Mouse (Mus musculus) kidney, adult 9 months (tissue): Measurements from ENCODE around the gene Olfr555.
"Not testable (repeated sequence)": the region's sequence is repeated elsewhere in the genome, so short reads cannot be mapped to it uniquely, and the experiment has no call there.

ENCODE experiments used
- DNase-seq: peaks from one replicate; pipeline ENCODE4 v3.0.0; 2022

Olfr555 gene

DNA sequence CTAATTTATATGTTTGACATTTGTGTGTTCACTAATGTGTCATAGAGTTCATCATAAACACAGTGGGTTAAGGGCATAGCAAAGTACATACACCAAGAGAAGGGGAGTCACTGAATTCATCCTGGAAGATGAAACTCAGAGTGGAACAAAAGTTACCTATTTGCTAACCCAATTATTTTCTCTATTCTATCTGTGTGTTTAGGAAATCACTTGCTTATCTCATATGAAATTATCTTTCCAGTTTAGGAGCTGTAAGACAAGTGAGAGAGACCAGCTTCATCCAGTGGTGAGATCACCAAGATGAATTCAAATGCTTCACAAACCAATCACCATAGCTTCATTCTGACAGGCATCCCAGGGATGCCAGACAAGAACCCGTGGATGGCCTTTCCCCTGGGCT is at the start of gene Olfr555:
Gene Olfr555 (plus strand): TSS at position 301 of the 400 bp plus-strand sequence.
- no peak for DNase-seq

DNA sequence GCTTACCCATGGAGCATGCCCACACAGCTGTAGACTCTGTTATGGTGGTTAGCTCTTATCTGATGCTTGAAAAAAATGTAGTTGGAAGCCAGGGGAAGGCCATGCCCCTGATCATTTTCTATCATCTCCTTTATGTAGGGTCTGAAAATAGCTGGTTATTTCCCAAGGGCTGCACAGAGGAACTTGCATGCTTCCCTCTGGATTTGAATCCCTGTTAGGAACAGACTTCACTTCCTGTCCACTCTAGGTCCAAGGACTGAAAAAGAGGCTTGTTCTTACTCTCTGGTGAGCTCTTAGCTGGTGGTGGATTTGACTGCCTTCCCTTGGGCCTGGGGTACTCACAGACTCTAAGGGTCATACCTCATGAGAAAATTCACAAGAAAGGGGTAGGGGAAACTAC is 40.5 kb upstream of the Olfr555 start, which contains the start of gene Olfr553:
Gene Olfr553 (minus strand): TSS at position 101 of the 400 bp plus-strand sequence.
- DNase-seq = no peak

DNA sequence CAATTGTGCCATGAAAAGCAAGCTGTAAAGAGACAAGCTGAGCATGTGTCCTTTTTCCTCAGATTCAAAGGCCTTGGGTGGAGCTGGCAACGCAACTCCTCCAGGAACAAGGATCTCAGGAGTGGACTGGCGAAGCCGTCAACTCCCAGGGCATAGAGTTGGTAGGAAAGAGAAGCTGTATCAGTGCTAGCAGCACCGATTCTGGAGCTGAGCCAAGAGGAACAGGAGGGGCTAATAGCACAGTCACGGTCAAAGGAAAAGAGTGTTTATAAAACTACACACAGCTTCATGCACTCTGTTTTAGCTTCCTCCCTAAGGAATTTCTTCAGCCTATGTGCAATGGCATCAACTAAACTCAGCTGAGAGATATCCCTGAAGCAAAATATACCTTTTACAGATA is 39.0 kb upstream of the Olfr555 start:
- no peak for DNase-seq

DNA sequence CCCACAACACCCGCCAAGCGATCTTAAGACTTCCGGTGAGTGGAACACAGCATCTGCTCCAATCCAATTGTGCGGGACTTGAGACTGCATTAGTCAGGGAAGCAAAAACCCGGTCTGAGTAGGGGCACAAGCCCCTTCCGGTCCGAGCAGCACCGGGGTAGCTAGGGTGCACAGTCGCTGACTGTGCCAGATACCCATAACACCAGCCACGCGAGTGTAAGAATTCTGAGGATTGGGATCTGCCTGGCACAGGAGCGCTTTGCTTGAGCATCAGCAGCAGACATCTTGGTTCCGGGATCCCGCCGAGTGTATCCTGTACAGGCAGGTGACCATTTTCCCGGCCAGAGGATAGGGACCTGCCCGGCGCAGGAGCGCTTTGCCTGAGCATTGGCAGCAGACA is 38.3 kb upstream of the Olfr555 start:
- DNase-seq = not testable (repeated sequence)

DNA sequence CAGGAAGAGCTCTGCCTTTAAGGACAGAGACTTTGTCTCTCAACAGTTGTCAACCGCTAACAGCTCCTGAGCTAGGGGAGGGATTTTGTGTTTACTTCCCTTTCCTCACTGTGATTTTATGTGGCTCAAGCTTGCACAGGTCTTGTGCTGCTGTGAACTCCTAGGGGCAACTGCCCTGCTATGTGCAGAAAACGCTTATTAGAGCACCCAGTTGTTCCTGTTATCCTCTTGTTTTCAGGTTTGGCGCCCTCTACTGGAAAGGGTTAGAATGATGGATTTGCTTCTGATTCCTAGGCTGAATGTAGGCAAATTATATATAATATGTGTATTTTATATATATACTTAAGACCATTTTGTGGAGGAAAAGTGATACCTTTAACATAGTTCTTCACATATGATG is 22.0 kb upstream of the Olfr555 start:
- peak; percentile 72 for DNase-seq

DNA sequence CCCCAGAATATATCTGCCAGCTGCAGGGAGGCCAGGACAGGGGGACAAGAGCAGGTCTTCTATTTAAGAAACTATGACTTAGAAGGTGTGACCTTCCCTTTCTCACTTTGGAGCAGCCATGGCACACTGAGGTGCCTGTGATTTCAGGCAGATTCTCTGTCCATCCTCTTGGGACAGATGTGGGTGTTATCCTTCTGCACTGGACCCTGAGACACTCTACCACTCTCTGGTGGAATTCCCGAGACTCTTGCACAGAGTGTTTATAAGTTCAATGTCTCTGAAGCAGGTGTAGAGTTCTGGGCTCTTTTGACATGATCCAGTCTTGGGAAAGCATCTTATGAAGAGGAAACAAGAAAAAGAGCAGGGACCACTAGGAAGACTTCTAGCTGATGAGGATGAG is 20.5 kb upstream of the Olfr555 start, which contains the start of gene Olfr554:
Gene Olfr554 (plus strand): TSS at position 301 of the 400 bp plus-strand sequence.
- DNase-seq = no peak

DNA sequence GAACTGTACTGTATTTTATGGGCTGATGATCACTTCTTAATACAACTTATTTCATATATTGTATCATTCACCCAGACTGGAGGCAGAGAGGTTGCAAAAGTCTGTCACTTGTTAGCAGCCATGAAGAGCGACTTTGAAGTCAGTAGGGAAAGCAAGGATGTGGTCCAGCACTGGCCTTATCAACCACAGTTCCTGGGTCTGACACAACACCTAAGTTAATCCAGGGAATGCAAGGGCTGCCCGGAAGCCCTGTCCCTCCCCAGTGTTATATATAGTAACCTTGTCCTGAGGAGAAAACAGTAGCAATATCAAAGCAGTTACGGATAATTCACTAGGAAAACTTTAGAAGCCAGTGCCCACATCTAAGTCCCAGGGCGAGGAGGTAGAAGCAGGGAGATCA is 13.7 kb upstream of the Olfr555 start:
- DNase-seq = not testable (repeated sequence)

DNA sequence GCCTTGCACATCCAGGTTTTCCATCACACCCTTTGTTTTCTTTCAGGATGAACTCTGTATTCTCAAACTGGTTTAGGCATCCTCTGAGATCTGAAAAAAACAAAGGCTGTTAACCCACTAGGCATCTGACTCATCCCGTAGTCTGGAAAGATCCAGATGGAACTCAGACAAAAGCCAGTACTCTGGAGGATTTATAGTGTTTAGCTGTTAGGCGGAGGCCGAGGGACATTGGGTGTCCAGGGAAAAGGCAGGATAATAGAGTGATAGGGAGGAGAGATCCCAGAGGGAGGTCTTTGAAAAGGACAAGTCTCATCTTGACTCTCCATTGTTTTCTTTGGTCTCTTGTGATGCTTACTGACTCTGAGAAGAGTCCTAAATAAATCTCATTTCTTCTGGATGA is 6.0 kb downstream of the Olfr555 start, which contains the start of gene Olfr556:
Gene Olfr556 (plus strand): TSS at position 301 of the 400 bp plus-strand sequence.
- DNase-seq = no peak

DNA sequence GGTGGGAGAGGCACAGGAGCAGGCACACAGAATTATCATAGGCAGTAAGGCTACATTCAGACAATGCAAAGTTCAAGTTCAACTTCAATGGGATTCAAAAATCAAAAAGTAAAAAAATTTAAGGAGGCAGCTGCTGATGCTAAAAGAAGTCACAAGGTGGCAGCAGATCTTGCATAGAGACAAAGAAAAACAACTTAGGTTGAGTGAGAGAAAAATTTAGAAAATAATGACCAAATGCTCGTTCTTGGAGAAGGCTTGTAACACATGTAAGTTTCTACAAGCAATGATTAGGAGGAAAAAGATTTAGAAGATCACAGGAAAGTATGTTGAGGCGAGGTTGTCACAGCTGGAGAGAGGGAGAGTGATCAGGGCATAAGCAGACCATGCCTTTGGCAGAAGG is 6.8 kb downstream of the Olfr555 start:
- peak; percentile 3 for DNase-seq

DNA sequence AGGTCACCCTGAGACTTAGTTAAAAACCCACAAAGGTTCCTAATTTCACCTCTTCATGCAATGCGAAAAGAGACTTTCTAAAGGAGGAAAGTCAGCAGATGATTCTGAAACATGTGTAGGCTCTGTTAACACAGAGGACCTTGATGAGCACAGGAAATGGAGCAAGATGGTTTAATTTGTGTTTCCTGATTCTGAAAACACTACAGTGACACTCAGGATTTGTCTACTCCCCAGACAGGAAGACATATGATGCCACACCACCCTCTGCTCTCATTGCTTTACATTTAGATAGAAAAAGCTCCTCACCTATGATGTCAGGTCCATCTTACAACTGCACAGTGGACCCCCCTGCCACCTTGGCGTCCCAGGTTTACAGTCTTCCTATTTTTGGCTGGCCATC is 17.6 kb downstream of the Olfr555 start:
- no peak for DNase-seq

DNA sequence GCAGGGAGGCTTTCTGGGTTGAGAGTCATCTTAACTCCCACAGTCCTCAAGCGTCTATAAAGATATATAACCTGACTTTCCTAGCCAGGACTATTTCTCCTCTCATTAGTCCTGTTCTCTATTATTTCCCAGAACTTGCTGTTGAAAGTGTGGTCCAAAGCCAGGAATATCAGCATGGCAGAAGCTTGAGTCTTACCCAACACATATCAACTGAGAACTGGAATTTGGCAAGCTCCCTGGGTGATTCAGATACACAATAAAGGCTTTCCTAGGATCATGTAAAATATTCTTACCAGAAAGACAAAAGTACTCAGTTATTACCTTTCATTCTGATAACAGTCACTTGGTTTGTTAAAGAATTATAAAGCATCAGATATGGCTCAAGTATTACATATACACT is 23.3 kb downstream of the Olfr555 start:
- no peak for DNase-seq

DNA sequence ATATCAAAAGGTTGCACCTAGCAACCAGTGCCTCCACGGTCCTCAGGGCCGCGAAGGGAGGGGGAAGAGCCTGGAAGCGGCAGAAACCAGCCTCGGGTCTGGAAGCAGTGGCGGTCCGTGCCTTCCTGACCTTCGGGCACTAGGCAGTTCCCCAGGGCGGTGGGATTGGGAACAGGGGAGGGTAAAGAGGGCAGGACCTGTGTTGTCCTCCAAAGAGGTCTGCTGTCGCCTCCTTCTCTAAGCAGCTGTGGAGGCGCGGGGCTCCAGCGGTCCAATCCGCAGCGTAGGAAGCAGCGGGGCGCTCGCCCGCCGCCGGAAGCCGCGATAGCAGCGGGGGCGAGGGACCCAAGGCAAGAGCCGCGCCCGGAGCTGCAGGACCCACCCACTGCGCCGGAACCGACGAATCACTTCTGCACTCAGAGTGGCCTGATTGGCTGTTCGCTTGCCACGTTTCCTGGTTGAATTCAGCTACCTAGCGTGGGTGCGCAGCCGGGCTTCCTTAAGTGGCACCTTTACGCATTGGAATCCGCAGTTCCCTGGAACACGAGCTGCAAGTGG is 28.4 kb downstream of the Olfr555 start, which contains the start of gene Trim68:
Gene Trim68 (minus strand): TSS at position 384 of the 558 bp plus-strand sequence.
- DNase-seq = peak; percentile 85

DNA sequence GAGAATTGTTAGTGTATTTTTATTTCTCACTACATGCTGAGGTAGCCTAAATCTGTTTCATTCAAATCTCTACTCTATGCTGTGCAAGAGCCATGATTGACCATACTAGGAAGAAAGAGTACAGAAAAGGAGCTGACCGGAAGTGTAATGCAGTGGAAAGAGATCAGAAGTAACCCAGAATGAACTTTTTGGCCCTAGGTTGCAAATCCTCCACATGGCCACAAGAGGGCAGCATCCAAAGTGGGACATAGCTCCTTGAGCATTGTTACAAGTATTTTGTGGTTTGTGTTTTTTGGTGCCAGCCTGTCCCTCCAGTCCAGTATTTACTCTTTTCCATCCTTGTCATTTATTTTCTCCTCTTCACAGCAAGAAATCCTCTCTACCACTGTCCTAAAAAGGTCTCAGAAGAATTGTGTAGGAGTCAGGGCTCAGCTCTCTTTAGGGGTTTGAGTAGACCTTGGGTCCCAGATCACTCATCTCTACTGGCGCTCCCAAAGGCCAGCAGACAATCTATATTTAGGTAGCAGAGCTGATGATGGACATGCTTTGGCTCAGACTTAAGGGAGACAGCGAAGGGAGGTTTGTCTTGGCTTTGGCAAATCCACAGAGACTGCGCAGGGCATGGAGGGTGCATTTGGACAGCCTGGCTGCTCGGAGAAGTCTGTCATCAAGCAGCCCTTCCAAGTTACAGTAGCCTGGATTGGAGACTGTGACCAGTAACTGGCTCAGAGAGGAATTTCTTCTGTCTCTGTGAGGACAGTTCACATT is 36.9 kb downstream of the Olfr555 start, which contains the start of gene Olfr557:
Gene Olfr557 (plus strand): TSS at position 553 of the 768 bp plus-strand sequence.
- DNase-seq = peak; percentile 36

DNA sequence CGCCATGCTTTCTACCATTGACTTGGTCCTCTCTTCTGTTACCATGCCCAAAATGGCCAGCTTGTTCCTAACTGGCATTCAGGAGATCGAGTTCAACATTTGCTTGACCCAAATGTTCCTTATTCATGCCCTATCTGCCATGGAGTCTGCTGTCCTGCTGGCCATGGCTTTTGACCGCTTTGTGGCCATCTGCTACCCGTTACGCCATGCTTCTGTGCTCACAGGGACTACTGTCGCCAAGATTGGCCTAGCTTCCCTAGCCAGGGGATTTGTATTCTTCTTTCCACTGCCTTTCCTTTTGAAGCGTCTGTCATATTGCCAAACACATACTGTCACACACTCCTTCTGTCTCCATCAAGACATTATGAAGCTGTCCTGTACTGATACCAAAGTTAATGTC is 39.8 kb downstream of the Olfr555 start:
- DNase-seq = no peak

DNA sequence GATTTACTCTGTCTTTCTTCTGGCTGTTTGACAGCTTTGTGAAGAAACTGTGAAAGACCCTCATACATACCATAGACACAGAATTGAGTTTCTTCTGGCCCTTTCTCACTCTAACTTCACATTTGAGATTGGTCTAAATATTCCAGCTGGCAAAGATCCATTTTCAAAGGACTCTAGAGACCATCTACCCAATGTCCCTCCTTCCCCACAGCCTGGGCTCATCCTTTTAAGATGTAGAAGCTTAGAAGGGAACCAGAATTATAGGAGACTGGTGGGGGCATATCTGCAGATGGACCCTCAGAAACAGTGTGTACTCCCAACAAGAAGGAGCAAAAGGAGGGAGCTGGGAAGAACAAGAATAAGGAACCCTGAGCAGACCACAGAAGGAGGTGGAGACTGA is 43.3 kb downstream of the Olfr555 start, which contains the start of gene Olfr558:
Gene Olfr558 (plus strand): TSS at position 301 of the 400 bp plus-strand sequence.
- DNase-seq = no peak
